In genomic region chr4:64530585-64530984, GRCm38 (mm10) we compare ENCODE assay signal across 7 mouse cellular contexts.
A peak's percentile ranks its signal among the peaks of the same experiment; 100 is the strongest.
DNase-seq lines count a peak whose midpoint lies in the region.

No protein-coding gene starts in this region.

- peak; percentile 7 for DNase-seq in left cerebral cortex, adult 11 months (ENCODE audit: low spot score)
- no peak for DNase-seq in left cerebral cortex, postnatal 36 days (ENCODE audit: low spot score in 2 of 2)
- peak; percentile 24 for DNase-seq in ZHBTc4 (ENCODE audit: low read depth, low spot score)
- peak; percentile 45 to 61 for DNase-seq in cerebellum, postnatal 14 days
- peak; percentile 26 for DNase-seq in layer of hippocampus, adult 9-10 months (ENCODE audit: low spot score)
- peak; percentile 13 for DNase-seq in telencephalon, adult 2 months (ENCODE audit: low read depth, low spot score)
- DNase-seq in gastrocnemius, postnatal 10 days = no peak

- intact Hi-C loops in left cerebral cortex, postnatal 36 days (cut with DNase I) = loop anchor here (5.0 to 10.0 kb wide), 2 partner anchors 594 to 1062 kb away; partner anchors contain the start of gene Pappa

Comparison
In these comparisons a context has a peak if more than half of its experiments do, and no peak if none do; other contexts are left out.
1. DNase-seq: peak in left cerebral cortex, adult 11 months (single experiment), ZHBTc4 (single experiment), cerebellum, postnatal 14 days (2 of 2), layer of hippocampus, adult 9-10 months (single experiment) and telencephalon, adult 2 months (single experiment); none in left cerebral cortex, postnatal 36 days (0 of 2) and gastrocnemius, postnatal 10 days (single experiment).